Mouse (Mus musculus): ENCODE results near the gene Aqp12. TPM values are rescaled to one million over a fixed set of nuclear protein-coding genes. Genes with fewer than 3 reads are reported as not detected.
A peak's percentile ranks its signal among the peaks of the same experiment; 100 is the strongest.
"Not testable (repeated sequence)": the region's sequence is repeated elsewhere in the genome, so short reads cannot be mapped to it uniquely, and the experiment has no call there.

The Aqp12 gene
- polyA plus RNA-seq (2016; fragmentation: Nextera tagmentation; extraction: Ambion mirVana), result not detected in 2 replicates

DNA sequence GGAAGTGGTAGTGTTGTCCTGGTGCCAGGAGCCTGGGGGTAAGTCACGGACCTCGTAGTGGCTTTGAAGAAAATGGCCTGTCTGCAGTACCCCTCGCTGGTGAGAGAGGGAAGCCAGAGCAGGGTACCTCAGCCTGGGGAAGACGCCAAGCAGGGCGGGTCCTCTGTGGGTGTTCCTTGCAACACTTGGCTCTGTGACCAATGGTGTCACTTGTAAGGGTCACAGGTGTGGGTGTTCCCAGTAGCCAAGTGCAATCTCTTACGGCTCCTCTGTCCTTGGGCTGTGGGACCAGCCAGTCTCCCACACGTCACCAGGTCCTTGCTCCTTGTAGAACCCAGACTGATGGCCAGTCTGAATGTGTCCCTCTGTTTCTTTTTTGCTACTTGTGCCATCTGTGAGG, at the start of gene Aqp12:
Gene Aqp12 (plus strand): TSS at position 274 of the 400 bp plus-strand sequence.
- no peak within 1 kb of the TSS for H3K9ac ChIP-seq (replicated peaks)
- ATAC-seq (ENCODE audit: low FRiP score, low read depth), result no peak
- WGBS, result 80% methylated on average over 7 of the region's 7 CpGs

DNA sequence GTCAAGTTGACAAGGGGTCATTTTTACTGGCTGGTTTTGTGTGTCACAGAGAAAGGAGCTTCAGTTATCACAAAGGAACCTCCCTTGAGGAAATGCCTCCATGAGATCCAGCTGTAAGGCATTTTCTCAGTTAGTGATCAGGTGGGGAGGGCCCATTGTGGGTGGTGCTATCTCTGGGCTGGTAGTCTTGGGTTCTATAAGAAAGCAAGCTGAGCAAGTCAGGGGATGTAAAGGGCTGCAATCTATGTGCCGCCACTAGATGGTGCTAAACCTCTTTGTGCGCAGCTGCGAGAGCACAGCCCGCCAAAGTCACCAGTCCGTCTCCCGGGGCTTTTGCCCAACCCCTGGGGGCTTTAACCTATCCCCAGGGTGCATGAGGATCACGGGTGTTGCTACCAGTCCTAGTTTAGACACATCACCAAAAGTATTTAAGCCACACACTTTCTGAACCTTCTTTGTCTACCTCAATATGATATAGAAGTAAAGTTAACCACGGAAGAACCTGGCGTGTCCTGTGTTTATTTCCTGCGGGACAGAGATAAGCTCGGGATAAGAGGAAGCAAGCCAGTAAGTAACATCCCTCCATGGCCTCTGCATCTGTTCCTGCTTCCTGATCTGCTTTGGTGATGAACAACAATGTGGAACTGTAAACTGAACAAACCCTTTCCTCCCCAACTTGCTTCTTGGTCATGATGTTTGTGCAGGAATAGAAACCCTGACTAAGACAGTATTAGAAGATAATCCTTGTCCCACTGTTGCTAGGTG, 49.4 kb upstream of the Aqp12 start:
- Histone ChIP-seq H3K4me2 (replicated peaks) (peak overlapping the region; percentile 39), H3K9ac (replicated peaks) (0 out of 2 replicates have a peak overlapping the region, but pooled peaks have one; percentile 15), H3K4me3 (peak overlapping the region; percentile 21; the same call in 1 of the 2 replicates)
- H3K36me3 ChIP-seq; ATAC-seq (ENCODE audit: low FRiP score, low read depth); H3K9me3 ChIP-seq; H3K4me1 ChIP-seq; H3K27ac ChIP-seq (replicated peaks); H3K27me3 ChIP-seq: not testable (repeated sequence)
- WGBS, result 10% methylated on average over 11 of the region's 11 CpGs

More for the DNA sequence above, at the start of gene Aqp12:
- H3K4me1 ChIP-seq, result no peaks in the 10 kb centered on the region
- no peak within 1 kb of the TSS for H3K4me2 ChIP-seq (replicated peaks)
- H3K27ac ChIP-seq (replicated peaks), result no peak within 1 kb of the TSS
- H3K9me3 ChIP-seq, result no peaks in the 10 kb centered on the region
- no peaks in the 10 kb centered on the region for H3K36me3 ChIP-seq
- no peaks in the 10 kb centered on the region for H3K27me3 ChIP-seq
- no peak within 1 kb of the TSS for H3K4me3 ChIP-seq

DNA sequence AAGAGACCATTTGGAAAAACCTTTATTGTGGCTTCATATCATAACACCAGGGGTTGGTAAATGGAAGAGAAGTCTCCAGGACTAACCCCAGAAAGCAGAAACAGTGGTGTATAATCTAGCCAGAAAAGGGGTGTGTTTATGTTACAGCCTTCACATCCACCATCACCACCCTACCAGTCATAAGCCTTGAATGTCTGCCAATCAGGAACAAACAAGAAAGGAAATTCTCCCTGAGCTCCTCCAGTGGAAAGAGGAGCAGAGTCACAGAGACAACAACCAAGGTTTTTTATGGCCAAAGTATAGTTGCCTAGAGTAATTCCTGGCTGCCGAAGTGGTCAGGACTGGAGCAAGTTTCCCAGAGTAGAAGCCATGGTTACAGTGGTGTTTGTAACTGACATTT, 47.1 kb upstream of the Aqp12 start:
- 93% methylated on average over 1 of the region's 1 CpGs for WGBS

DNA sequence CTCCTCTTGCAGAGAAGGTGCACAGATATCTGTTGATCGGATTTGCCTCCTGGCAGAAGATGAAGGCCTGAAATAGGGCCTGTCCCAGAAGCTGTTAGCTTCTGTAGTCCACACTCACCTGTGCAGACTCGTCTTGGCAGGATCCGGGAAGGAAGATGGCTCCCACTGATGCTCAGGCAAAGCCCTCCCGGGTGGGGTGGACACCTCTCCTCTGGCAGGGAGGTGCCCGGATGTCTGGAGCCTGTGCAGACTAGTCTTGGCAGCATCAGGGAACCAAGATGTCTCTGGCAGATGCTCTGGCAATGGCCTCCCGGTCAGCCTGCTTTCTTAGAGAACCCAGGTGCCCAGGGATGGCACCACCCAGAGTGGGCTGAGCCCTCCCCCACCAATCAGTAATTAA, 35.3 kb upstream of the Aqp12 start:
- H3K27ac ChIP-seq (replicated peaks); H3K4me2 ChIP-seq (replicated peaks): not testable (repeated sequence)
- WGBS, result 85% methylated on average over 6 of the region's 6 CpGs

More for the DNA sequence above, 47.1 kb upstream of the Aqp12 start:
- no peaks in the 10 kb centered on the region for H3K36me3 ChIP-seq
- no peaks in the 10 kb centered on the region for H3K27me3 ChIP-seq
- H3K27ac ChIP-seq (replicated peaks), result no peak overlapping the region
- H3K4me2 ChIP-seq (replicated peaks), result no peak overlapping the region
- H3K4me1 ChIP-seq, result no peaks in the 10 kb centered on the region
- H3K9me3 ChIP-seq, result no peaks in the 10 kb centered on the region
- H3K9ac ChIP-seq (replicated peaks), result no peak overlapping the region
- no peak overlapping the region for H3K4me3 ChIP-seq
- no peak for ATAC-seq (ENCODE audit: low FRiP score, low read depth)

DNA sequence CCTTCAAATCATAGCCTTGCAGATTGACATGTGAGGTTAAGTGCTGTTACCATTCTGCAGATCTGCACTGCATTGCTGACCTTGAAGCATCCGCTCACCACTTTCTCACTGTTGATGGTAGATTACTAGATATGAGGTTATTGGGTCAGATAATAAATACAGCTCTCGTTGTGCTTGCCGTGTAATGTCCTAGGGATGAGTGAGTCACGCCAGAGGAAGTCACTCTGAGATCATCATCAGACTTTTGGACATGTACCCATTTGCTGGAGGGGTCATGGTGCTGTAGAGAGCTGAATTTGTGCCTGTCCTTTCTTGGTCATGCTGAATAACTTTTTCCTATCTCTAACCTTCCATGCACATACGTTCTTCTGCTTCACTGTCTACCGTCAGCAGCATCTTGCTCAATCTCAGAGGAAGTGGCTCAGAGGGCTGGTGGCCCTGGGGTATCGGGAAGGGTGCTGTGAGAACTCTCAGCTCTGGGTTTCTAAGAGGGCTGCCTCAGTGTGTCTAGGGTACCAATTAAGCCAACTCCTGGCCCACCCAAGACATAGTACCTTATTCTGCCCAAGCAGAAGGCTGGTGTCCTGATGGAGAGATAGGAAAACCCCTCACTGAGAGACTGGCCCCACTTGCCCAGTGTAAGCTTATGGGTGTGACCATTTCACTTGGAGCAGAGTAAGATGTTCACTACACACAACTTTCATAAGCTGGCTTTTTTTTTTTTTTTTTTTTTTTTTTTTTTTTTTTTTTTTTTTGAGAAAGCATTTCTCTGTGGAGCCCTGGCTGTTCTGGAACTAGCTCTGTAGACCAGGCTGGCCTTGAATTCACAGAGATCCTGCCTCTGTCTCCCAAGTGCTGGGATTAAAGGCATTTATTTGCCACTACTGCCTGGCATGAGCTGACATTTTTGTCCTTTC, 34.0 kb upstream of the Aqp12 start:
- H3K36me3 ChIP-seq, result no peaks in the 10 kb centered on the region
- no peak overlapping the region for H3K27ac ChIP-seq (replicated peaks)
- ATAC-seq (ENCODE audit: low FRiP score, low read depth), result no peak
- H3K27me3 ChIP-seq, result no peaks in the 10 kb centered on the region
- H3K4me1 ChIP-seq, result no peaks in the 10 kb centered on the region
- no peak overlapping the region for H3K9ac ChIP-seq (replicated peaks)
- no peaks in the 10 kb centered on the region for H3K9me3 ChIP-seq
- H3K4me3 ChIP-seq, result no peak overlapping the region
- 89% methylated on average over 7 of the region's 7 CpGs for WGBS
- H3K4me2 ChIP-seq (replicated peaks), result no peak overlapping the region

More for the DNA sequence above, 35.3 kb upstream of the Aqp12 start:
- not testable (repeated sequence) for H3K27me3 ChIP-seq; H3K9me3 ChIP-seq; H3K9ac ChIP-seq (replicated peaks); H3K4me1 ChIP-seq; H3K4me3 ChIP-seq; ATAC-seq (ENCODE audit: low FRiP score, low read depth); H3K36me3 ChIP-seq

DNA sequence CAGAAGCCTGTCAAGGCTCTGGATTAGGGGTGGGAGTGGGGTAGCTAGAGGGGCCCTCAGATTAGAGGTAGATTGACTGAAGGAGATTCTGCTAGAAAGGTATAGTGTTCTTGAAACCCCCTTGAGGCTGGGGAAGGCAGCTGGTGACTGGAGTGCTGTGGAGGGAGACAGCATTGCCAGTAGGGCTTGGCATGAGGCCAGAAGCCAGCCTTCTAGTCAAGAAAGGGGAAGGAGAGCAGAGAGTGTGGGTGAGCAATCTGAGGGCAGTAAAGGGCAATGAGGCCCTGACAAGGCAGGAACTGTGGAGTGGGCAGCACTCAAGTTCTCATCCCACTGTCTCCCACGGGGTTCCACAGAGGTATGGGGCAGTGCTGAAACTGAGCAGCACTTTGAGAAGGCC, 33.3 kb upstream of the Aqp12 start:
- Histone ChIP-seq H3K4me3 (no peak overlapping the region), H3K27ac (replicated peaks) (no peak overlapping the region), H3K36me3 (no peaks in the 10 kb centered on the region), H3K9ac (replicated peaks) (no peak overlapping the region), H3K9me3 (no peaks in the 10 kb centered on the region), H3K27me3 (peaks cover 4% of the 10 kb centered on the region; the same call in 1 of the 2 replicates), H3K4me1 (no peaks in the 10 kb centered on the region), H3K4me2 (replicated peaks) (no peak overlapping the region)
- no peak for ATAC-seq (ENCODE audit: low FRiP score, low read depth)
- WGBS, result 53% methylated on average over 1 of the region's 1 CpGs

DNA sequence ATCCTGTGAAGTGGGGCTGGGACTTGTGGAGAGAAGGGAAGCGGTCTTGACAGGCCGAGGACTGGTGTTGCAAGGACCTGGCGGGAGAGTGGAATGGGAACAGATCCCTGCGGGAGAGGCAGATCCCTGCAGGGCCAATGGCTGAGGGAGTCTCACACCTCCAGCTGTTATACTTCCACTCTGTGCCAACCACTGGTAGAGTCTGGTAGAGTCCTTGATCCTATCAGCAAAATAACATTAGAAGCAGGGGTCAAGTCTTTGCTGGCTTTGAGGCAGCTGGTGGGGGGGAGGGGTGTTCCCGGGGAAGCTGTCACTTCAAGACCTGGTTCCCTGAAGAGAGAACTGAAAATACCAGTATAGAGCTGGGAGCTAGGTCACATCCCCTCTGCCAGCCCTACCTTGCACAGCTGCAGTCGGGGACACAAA, 30.0 kb upstream of the Aqp12 start:
- no peak overlapping the region for H3K4me3 ChIP-seq
- peaks cover 2% of the 10 kb centered on the region; the same call in 1 of the 2 replicates for H3K4me1 ChIP-seq
- ATAC-seq (ENCODE audit: low FRiP score, low read depth), result no peak
- no peak overlapping the region for H3K9ac ChIP-seq (replicated peaks)
- 62% methylated on average over 6 of the region's 6 CpGs for WGBS
- H3K9me3 ChIP-seq, result no peaks in the 10 kb centered on the region
- H3K4me2 ChIP-seq (replicated peaks), result no peak overlapping the region
- H3K27me3 ChIP-seq, result peaks cover 7% of the 10 kb centered on the region; the same call in 1 of the 2 replicates
- no peaks in the 10 kb centered on the region for H3K36me3 ChIP-seq
- H3K27ac ChIP-seq (replicated peaks), result no peak overlapping the region

DNA sequence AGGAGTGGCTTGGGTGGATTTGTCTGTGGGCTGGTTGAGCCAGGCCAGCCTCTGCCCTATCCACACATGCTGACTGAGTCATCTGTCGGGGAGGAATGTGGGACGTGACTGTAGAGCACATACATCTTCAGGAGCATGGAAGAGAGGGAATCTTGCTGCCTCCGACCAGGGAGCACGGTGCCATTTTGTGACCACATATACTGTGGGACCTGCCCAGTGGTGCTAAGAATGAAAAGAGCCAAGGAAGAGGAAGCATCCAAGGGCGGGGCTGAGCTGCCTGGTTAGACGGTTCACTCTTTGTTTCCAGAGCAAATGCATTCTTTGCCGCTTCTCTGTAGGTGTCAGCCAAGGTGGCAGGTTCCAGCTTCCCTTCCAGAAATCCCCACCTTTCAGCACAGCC, 27.5 kb upstream of the Aqp12 start:
- Histone ChIP-seq H3K9me3 (no peaks in the 10 kb centered on the region), H3K4me1 (peaks cover 2% of the 10 kb centered on the region; the same call in 1 of the 2 replicates), H3K27me3 (peaks cover 7% of the 10 kb centered on the region; the same call in 1 of the 2 replicates), H3K4me3 (no peak overlapping the region), H3K27ac (replicated peaks) (no peak overlapping the region), H3K9ac (replicated peaks) (no peak overlapping the region), H3K4me2 (replicated peaks) (no peak overlapping the region), H3K36me3 (no peaks in the 10 kb centered on the region)
- 55% methylated on average over 7 of the region's 7 CpGs for WGBS
- ATAC-seq (ENCODE audit: low FRiP score, low read depth), result no peak

DNA sequence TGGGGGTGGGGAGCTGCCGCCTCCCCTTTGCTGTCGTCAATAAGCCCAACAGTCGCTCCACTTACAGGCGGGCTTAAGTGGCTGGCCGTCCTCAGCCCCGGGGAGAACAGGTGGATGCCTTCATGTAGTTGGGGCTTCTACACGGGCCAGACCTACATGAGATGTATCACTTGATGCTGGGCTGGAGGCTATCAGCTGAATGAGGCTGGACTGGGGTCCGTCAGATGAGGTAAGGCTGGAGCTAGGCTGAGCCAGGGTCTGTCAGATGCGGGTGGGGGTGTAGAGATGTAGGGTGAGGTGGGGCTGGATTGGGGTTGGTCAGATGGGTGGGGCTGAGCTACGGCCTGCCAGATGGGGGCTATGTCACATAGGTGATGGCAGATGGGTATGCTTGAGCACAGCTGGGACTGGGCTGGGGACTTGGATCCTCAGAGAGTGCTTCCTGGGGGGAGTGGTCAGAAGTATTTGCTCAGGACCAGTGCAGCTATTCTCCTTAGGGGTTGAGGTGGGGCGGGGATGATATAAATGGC, 27.0 kb upstream of the Aqp12 start:
- H3K27me3 ChIP-seq, result peaks cover 7% of the 10 kb centered on the region; the same call in 1 of the 2 replicates
- ATAC-seq (ENCODE audit: low FRiP score, low read depth), result no peak
- no peak overlapping the region for H3K4me2 ChIP-seq (replicated peaks)
- H3K27ac ChIP-seq (replicated peaks), result no peak overlapping the region
- no peak overlapping the region for H3K9ac ChIP-seq (replicated peaks)
- no peaks in the 10 kb centered on the region for H3K36me3 ChIP-seq
- H3K4me1 ChIP-seq, result peaks cover 2% of the 10 kb centered on the region; the same call in 1 of the 2 replicates
- WGBS, result 43% methylated on average over 11 of the region's 11 CpGs
- H3K4me3 ChIP-seq, result no peak overlapping the region
- no peaks in the 10 kb centered on the region for H3K9me3 ChIP-seq

DNA sequence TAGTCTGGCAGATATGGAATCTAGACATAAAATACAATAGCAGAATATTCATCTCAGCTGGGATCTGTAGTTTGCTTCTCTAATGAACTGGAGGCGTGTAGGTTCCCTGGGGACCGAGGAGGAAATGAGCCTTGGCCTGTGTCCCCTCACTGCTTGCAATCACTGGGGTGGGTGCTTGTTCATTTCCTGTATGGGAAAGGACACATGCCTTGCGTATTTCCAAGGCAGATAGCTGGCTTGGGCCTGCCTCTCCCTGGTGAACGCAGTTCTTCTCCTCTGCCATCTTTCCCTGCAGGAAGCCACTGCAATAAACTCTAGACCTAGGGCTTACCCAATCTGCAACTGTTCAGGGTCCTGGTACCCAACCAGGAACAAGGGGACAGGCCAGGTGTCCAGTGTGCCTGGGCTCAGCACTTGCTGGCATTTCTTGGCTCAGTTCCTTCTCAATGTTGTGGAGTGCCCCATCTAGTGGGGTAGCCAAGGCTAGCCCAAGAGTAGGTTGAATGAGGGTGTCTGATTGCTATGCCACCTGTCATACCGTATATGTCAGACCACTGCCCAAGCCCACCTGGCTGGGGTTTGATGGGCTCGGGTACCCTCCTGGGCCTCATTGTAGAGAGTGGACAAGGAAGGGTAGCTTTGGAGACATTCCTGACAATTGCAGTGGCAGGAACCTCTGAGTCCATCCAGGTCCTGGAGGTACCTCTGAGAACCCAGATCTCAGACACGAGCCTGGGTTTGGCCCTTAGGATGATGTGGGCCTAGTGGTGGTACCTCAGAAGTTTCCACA, 24.9 kb upstream of the Aqp12 start:
- H3K4me2 ChIP-seq (replicated peaks), result no peak overlapping the region
- H3K27me3 ChIP-seq, result peaks cover 7% of the 10 kb centered on the region; the same call in 1 of the 2 replicates
- no peak overlapping the region for H3K4me3 ChIP-seq
- H3K9ac ChIP-seq (replicated peaks), result no peak overlapping the region
- H3K9me3 ChIP-seq, result no peaks in the 10 kb centered on the region
- ATAC-seq (ENCODE audit: low FRiP score, low read depth), result no peak
- no peaks in the 10 kb centered on the region for H3K36me3 ChIP-seq
- H3K4me1 ChIP-seq, result peaks cover 2% of the 10 kb centered on the region; the same call in 1 of the 2 replicates
- no peak overlapping the region for H3K27ac ChIP-seq (replicated peaks)
- WGBS, result 80% methylated on average over 7 of the region's 7 CpGs

DNA sequence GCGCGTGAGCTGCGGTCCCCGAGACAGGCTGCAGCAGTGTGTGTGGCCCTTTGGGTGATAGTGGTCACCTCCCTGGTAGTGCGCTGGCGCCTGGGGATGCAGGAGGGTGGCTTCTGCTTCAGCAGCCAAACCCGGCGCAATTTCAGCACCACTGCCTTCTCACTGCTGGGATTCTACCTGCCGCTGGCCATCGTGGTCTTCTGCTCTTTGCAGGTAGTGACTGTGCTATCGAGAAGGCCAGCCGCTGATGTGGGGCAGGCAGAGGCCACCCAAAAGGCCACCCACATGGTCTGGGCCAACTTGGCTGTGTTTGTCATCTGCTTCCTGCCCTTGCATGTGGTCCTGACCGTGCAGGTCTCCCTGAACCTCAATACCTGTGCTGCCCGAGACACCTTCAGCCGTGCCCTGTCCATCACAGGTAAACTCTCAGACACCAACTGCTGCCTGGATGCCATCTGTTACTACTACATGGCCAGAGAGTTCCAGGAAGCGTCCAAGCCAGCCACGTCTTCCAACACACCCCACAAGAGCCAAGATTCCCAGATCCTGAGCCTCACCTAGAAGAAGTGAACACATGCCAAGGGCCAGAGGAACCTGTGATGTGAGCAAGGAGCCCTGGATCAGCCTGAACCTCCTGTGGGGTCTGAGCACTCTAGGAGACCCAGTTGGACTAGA, 23.1 kb upstream of the Aqp12 start:
- Histone ChIP-seq H3K9me3 (no peaks in the 10 kb centered on the region), H3K4me3 (no peak overlapping the region), H3K27me3 (0 out of 2 replicates have a peak, but pooled peaks cover under 1% of the 10 kb centered on the region), H3K36me3 (no peaks in the 10 kb centered on the region), H3K4me1 (peaks cover 2% of the 10 kb centered on the region; the same call in 1 of the 2 replicates), H3K9ac (replicated peaks) (no peak overlapping the region), H3K27ac (replicated peaks) (no peak overlapping the region), H3K4me2 (replicated peaks) (no peak overlapping the region)
- WGBS, result 91% methylated on average over 17 of the region's 17 CpGs
- no peak for ATAC-seq (ENCODE audit: low FRiP score, low read depth)

Data from midbrain, embryonic 12.5 days (tissue).